Mouse (Mus musculus) testis, adult 2 months (tissue): Measurements from ENCODE around the gene Mpv17. TPM values are rescaled to one million over a fixed set of nuclear protein-coding genes. Genes with fewer than 3 reads are reported as not detected.

ENCODE experiments used
- H3K27ac ChIP-seq: fragments of 200-500 bp; 2 replicates; pipeline ENCODE4 v1.5.1; 2012; ENCODE audit warnings: low read depth, low read length; ENCODE audit not compliant: control insufficient read depth, insufficient read depth
- H3K27me3 ChIP-seq: fragments of 200-500 bp; 2 replicates; pipeline ENCODE4 v1.6.1; 2012; ENCODE audit warnings: mild to moderate bottlenecking, low read length, moderate library complexity; ENCODE audit not compliant: control insufficient read depth, insufficient read depth
- H3K36me3 ChIP-seq: fragments of 200-500 bp; 2 replicates; pipeline ENCODE4 v1.6.1; 2012; ENCODE audit warnings: mild to moderate bottlenecking, low read length; ENCODE audit not compliant: control insufficient read depth, insufficient read depth
- H3K4me1 ChIP-seq: fragments of 200-500 bp; 2 replicates; pipeline ENCODE4 v1.6.1; 2012; ENCODE audit warnings: low read length; ENCODE audit not compliant: control insufficient read depth, insufficient read depth
- H3K4me3 ChIP-seq: fragments of 200-500 bp; 2 replicates; pipeline ENCODE4 v1.5.1; 2012; ENCODE audit warnings: low read depth, mild to moderate bottlenecking, low read length, moderate library complexity, mixed read lengths; ENCODE audit not compliant: control insufficient read depth
- CTCF ChIP-seq: fragments of 200-500 bp; IDR thresholded peaks from 2 replicates; pipeline ENCODE4 v1.5.1; 2012; ENCODE audit warnings: low read depth, mild to moderate bottlenecking, inconsistent platforms, low read length, moderate library complexity; ENCODE audit not compliant: control insufficient read depth, insufficient read depth, insufficient replicate concordance
- POLR2A ChIP-seq: fragments of 200-500 bp; IDR thresholded peaks from 2 replicates; pipeline ENCODE4 v1.6.1; 2012; ENCODE audit warnings: low read depth, mild to moderate bottlenecking, inconsistent platforms, low read length, moderate library complexity; ENCODE audit not compliant: control insufficient read depth
- polyA plus RNA-seq: library from polyadenylated mRNA; depleted of rRNA; stranded (reverse); fragments of >200 nt; gene quantifications from 2 replicates; pipeline ENCODE4 v1.2.3, GENCODE M21; 2012

Mpv17 gene
- polyA plus RNA-seq, 1 experiment: 14.3 TPM

DNA sequence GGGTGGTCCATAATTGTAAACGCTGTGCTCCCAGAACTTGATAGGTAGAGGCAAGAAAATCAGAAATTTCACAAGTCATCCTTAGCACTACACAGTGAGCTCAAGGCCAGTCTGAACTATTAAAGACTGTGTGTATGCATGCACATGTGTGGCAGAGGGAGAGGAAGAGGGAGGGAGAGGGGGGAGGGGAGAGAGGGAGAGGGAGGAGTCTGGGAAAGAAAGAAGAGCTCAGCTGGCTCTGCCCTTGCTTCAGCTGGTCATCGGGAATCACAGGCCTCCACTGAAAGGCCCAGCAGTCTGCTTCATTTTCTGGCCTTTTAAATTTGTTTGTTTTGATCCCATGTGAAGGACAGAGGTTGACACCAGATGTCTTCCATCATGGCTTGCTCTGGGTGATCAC is 30.6 kb downstream of the Mpv17 start:
- H3K36me3 ChIP-seq: no peaks in the 10 kb centered on the region
- no peaks in the 10 kb centered on the region for H3K27me3 ChIP-seq
- H3K4me3 ChIP-seq: no peak overlapping the region
- no peak for TF ChIP-seq POLR2A
- no peak for TF ChIP-seq CTCF
- H3K27ac ChIP-seq: no peak overlapping the region
- no peaks in the 10 kb centered on the region for H3K4me1 ChIP-seq

DNA sequence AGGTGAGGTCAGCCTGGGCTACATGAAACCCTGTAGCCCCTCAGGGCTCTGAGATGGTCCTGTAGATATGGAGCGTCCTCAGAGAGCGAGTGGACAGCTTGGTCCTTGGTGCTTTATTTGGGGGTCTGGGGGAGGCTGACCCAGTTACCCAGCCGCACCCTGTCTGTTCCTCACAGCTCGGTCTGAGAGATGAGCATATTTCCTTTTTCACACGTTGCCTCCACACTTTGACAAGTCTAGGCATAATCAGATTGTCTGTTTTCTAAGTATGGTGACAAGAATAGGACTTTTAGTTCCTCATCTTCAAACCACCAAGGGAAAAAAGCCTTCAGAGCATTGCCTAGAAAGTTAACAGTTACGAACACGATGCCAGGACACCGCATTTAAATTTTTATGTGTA is 32.9 kb downstream of the Mpv17 start:
- Histone ChIP-seq H3K36me3 (no peaks in the 10 kb centered on the region), H3K4me1 (peaks cover 5% of the 10 kb centered on the region; the same call in 1 of the 2 replicates), H3K27ac (no peak overlapping the region), H3K27me3 (no peaks in the 10 kb centered on the region), H3K4me3 (no peak overlapping the region)
- TF ChIP-seq POLR2A (no peak), CTCF (no peak)

- no peaks in the 10 kb centered on the region for H3K36me3 ChIP-seq
- TF ChIP-seq POLR2A: peak; percentile 73; the same call in 1 of the 2 replicates
- TF ChIP-seq CTCF: no peak
- no peak overlapping the region for H3K27ac ChIP-seq
- H3K27me3 ChIP-seq: no peaks in the 10 kb centered on the region
- peaks cover 5% of the 10 kb centered on the region; the same call in 1 of the 2 replicates for H3K4me1 ChIP-seq
- H3K4me3 ChIP-seq: peak overlapping the region; percentile 83
Measured at GRCm38 (mm10) chr5:31116912-31117311, 37.1 kb downstream of the Mpv17 start.

GRCm38 (mm10) chr5:31116354-31116753 is 37.7 kb downstream of the Mpv17 start, which contains the start of gene Trim54:
Gene Trim54 (plus strand): TSS chr5:31116712.
- Histone ChIP-seq H3K4me1 (peaks cover 5% of the 10 kb centered on the region; the same call in 1 of the 2 replicates), H3K27me3 (no peaks in the 10 kb centered on the region), H3K36me3 (no peaks in the 10 kb centered on the region), H3K4me3 (peak within 1 kb of the TSS; percentile 83), H3K27ac (no peak within 1 kb of the TSS)
- TF ChIP-seq CTCF: no peak
- TF ChIP-seq POLR2A: no peak

GRCm38 (mm10) chr5:31110781-31111180 is 43.3 kb downstream of the Mpv17 start:
- Histone ChIP-seq H3K36me3 (no peaks in the 10 kb centered on the region), H3K27ac (no peak overlapping the region), H3K4me3 (no peak overlapping the region), H3K27me3 (no peaks in the 10 kb centered on the region), H3K4me1 (peaks cover 4% of the 10 kb centered on the region)
- no peak for TF ChIP-seq CTCF
- no peak for TF ChIP-seq POLR2A

GRCm38 (mm10) chr5:31108000-31108490 is 46.0 kb downstream of the Mpv17 start, which contains the start of gene Slc30a3:
Gene Slc30a3 (minus strand): TSS chr5:31108237.
- Histone ChIP-seq H3K4me1 (peaks cover 4% of the 10 kb centered on the region), H3K36me3 (no peaks in the 10 kb centered on the region), H3K4me3 (peak within 1 kb of the TSS; percentile 93), H3K27me3 (no peaks in the 10 kb centered on the region), H3K27ac (peak within 1 kb of the TSS; percentile 89)
- peak; percentile 66 for TF ChIP-seq POLR2A
- no peak for TF ChIP-seq CTCF

DNA sequence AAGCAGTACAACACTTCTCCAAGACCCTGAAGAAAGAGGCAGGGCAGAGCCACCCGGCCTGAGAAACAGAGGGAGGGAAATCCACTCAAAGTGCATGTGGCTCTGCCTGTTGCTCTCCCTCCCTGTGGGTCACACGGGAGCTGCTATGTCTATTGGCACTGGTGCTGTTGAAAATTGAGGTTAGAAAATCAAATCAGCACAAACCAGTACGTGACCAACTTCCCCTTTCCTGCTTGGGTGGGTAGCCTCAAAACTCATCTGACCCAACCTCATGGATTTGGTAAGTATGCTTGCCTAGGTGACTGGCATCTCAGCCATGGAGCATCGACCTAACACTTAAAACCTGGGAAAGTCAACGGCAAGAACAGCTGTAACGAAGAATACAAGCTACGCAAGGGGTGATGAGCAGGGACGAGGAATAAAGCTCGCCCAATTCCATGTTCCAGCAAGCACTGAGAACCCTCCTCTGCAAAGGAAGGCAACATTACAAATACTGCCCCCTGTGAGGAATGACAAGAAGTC is 48.2 kb downstream of the Mpv17 start, which contains the start of gene Dnajc5g:
Dnajc5g (plus strand) TSS at position 472 of the 522 bp plus-strand sequence.
- H3K27me3 ChIP-seq: no peaks in the 10 kb centered on the region
- no peak for TF ChIP-seq CTCF
- TF ChIP-seq POLR2A: no peak
- H3K4me1 ChIP-seq: peaks cover 4% of the 10 kb centered on the region
- no peak within 1 kb of the TSS for H3K27ac ChIP-seq
- H3K4me3 ChIP-seq: peak within 1 kb of the TSS; percentile 66
- no peaks in the 10 kb centered on the region for H3K36me3 ChIP-seq
